Mouse (Mus musculus): ENCODE data around the gene Fndc3b. TPM values are rescaled to one million over a fixed set of nuclear protein-coding genes. Genes with fewer than 3 reads are reported as not detected.

The Fndc3b gene
- polyA plus RNA-seq, 1 experiment from 2014 or later, result 29.0 TPM

DNA sequence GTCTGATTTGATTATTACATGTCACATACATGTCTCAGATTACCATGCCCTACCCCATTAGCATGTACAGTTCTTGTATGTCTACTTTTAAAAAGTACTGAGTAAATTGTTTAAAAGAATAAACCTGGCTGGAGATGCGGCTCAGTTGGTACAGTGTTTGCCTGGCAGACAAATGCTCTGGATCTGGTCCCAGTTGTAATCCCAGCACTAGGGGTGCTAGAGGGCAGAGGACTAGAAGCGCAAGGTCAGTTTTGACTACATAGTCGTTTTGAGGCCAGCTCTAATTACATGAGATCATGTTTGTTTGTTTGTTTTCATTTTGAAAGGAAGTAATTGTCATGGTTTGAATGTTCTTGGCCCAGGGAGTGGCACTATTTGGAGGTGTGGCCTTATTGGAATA, 326.3 kb downstream of the Fndc3b start:
- Histone ChIP-seq H3K4me1 (ENCODE audit: control insufficient read depth in 2 of 2, insufficient read depth in 2 of 2, low read length in 2 of 2) (no peaks in the 10 kb centered on the region), H3K27ac (replicated peaks in 1 of 2; ENCODE audit: control insufficient read depth in 1 of 2, insufficient read depth in 1 of 2, low read depth in 2 of 2, low read length in 2 of 2) (no peak overlapping the region), H3K36me3 (ENCODE audit: control insufficient read depth, insufficient read depth, low read length) (no peaks in the 10 kb centered on the region), H3K4me2 (ENCODE audit: low read length) (no peak overlapping the region), H3K9me3 (ENCODE audit: control insufficient read depth, low read length) (no peaks in the 10 kb centered on the region), H3K9ac (ENCODE audit: low read length) (no peak overlapping the region), H3K27me3 (ENCODE audit: control insufficient read depth, insufficient read depth, low read length) (no peaks in the 10 kb centered on the region), H3K4me3 (ENCODE audit: control insufficient read depth in 1 of 2, insufficient read depth in 1 of 2, low read depth in 1 of 2, low read length in 2 of 2) (no peak overlapping the region)
- no peak for ATAC-seq (ENCODE audit: insufficient number of reproducible peaks, insufficient read depth, low FRiP score, low read depth)
- WGBS, result 62% methylated on average over 3 of the region's 3 CpGs

DNA sequence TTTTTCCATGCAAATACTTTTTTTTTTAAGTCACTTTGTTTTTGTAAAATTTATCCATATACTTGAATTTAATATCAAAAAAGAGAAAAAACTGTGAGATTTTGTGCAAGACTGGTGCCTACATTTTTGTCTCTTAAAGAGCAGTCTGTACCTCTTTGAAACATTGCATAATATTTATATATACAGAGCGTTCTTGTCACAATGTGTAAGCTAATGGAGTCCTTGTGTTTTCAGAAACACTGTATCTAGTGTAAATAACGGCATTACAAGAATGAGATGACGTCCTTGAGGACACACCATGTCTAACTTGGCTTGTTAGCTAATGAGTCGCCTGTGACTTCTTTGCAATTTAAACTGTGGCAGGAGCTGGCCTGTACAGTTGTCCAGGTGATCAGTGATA, 333.2 kb downstream of the Fndc3b start:
- H3K27me3 ChIP-seq (ENCODE audit: control insufficient read depth, insufficient read depth, low read length), result peaks cover 29% of the 10 kb centered on the region
- H3K9ac ChIP-seq (ENCODE audit: low read length), result no peak overlapping the region
- ATAC-seq (ENCODE audit: insufficient number of reproducible peaks, insufficient read depth, low FRiP score, low read depth), result no peak
- H3K4me1 ChIP-seq (ENCODE audit: control insufficient read depth in 2 of 2, insufficient read depth in 2 of 2, low read length in 2 of 2), result no peaks in the 10 kb centered on the region
- H3K27ac ChIP-seq (replicated peaks in 1 of 2; ENCODE audit: control insufficient read depth in 1 of 2, insufficient read depth in 1 of 2, low read depth in 2 of 2, low read length in 2 of 2), result no peak overlapping the region
- H3K9me3 ChIP-seq (ENCODE audit: control insufficient read depth, low read length), result no peaks in the 10 kb centered on the region
- WGBS, result 60% methylated on average over 4 of the region's 4 CpGs
- no peak overlapping the region for H3K4me3 ChIP-seq (ENCODE audit: control insufficient read depth in 1 of 2, insufficient read depth in 1 of 2, low read depth in 1 of 2, low read length in 2 of 2)
- no peaks in the 10 kb centered on the region for H3K36me3 ChIP-seq (ENCODE audit: control insufficient read depth, insufficient read depth, low read length)
- H3K4me2 ChIP-seq (ENCODE audit: low read length), result no peak overlapping the region

DNA sequence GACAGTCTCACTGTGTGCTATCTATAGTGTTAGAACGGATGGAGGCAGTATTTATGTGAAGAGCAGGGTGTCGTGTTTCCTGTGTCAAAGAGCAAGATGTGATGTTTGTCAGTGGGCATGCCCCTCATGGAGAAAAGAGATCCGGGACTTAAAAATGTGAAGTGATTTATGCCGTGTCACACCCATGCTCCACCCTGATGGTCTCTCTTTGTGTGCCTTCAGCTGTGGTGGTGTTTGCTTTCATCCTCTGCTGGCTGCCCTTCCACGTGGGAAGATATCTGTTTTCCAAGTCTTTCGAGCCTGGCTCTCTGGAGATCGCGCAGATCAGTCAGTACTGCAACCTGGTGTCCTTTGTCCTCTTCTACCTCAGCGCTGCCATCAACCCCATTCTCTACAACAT, 336.7 kb downstream of the Fndc3b start:
- H3K4me2 ChIP-seq (ENCODE audit: low read length), result no peak overlapping the region
- ATAC-seq (ENCODE audit: insufficient number of reproducible peaks, insufficient read depth, low FRiP score, low read depth), result no peak
- H3K9ac ChIP-seq (ENCODE audit: low read length), result no peak overlapping the region
- no peaks in the 10 kb centered on the region for H3K36me3 ChIP-seq (ENCODE audit: control insufficient read depth, insufficient read depth, low read length)
- no peak overlapping the region for H3K4me3 ChIP-seq (ENCODE audit: control insufficient read depth in 1 of 2, insufficient read depth in 1 of 2, low read depth in 1 of 2, low read length in 2 of 2)
- WGBS, result 51% methylated on average over 9 of the region's 9 CpGs
- H3K27ac ChIP-seq (replicated peaks in 1 of 2; ENCODE audit: control insufficient read depth in 1 of 2, insufficient read depth in 1 of 2, low read depth in 2 of 2, low read length in 2 of 2), result no peak overlapping the region
- no peaks in the 10 kb centered on the region for H3K9me3 ChIP-seq (ENCODE audit: control insufficient read depth, low read length)
- H3K4me1 ChIP-seq (ENCODE audit: control insufficient read depth in 2 of 2, insufficient read depth in 2 of 2, low read length in 2 of 2), result no peaks in the 10 kb centered on the region; a peak in 2 of 4 replicates
- peaks cover 64% of the 10 kb centered on the region for H3K27me3 ChIP-seq (ENCODE audit: control insufficient read depth, insufficient read depth, low read length)

DNA sequence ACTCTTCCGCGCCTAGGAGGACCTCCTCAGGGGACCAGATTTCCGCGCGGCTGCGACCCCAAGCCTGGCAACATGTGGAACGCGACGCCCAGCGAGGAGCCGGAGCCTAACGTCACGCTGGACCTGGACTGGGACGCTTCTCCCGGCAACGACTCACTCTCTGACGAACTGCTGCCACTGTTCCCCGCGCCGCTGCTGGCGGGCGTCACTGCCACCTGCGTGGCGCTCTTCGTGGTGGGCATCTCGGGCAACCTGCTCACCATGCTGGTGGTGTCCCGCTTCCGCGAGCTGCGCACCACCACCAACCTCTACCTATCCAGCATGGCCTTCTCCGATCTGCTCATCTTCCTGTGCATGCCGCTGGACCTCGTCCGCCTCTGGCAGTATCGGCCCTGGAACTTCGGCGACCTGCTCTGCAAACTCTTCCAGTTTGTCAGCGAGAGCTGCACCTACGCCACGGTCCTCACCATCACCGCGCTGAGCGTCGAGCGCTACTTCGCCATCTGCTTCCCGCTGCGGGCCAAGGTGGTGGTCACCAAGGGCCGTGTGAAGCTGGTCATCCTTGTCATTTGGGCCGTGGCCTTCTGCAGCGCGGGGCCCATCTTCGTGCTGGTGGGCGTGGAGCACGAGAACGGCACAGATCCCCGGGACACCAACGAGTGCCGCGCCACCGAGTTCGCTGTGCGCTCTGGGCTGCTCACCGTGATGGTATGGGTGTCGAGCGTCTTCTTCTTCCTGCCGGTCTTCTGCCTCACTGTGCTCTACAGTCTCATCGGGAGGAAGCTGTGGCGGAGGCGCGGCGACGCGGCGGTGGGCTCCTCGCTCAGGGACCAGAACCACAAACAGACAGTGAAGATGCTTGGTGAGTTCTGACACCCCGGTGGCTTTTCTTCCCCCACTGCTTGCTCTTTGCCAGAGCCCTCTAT, 339.1 kb downstream of the Fndc3b start:
- H3K9ac ChIP-seq (ENCODE audit: low read length), result no peak overlapping the region
- no peaks in the 10 kb centered on the region for H3K36me3 ChIP-seq (ENCODE audit: control insufficient read depth, insufficient read depth, low read length)
- H3K4me1 ChIP-seq (ENCODE audit: control insufficient read depth in 2 of 2, insufficient read depth in 2 of 2, low read length in 2 of 2), result no peaks in the 10 kb centered on the region; a peak in 2 of 4 replicates
- H3K27me3 ChIP-seq (ENCODE audit: control insufficient read depth, insufficient read depth, low read length), result peaks cover 65% of the 10 kb centered on the region
- H3K9me3 ChIP-seq (ENCODE audit: control insufficient read depth, low read length), result no peaks in the 10 kb centered on the region
- WGBS, result 3% methylated on average over 74 of the region's 77 CpGs
- ATAC-seq (ENCODE audit: insufficient number of reproducible peaks, insufficient read depth, low FRiP score, low read depth), result no peak
- peak overlapping the region; percentile 42 for H3K4me2 ChIP-seq (ENCODE audit: low read length)
- H3K27ac ChIP-seq (replicated peaks in 1 of 2; ENCODE audit: control insufficient read depth in 1 of 2, insufficient read depth in 1 of 2, low read depth in 2 of 2, low read length in 2 of 2), result no peak overlapping the region
- H3K4me3 ChIP-seq (ENCODE audit: control insufficient read depth in 1 of 2, insufficient read depth in 1 of 2, low read depth in 1 of 2, low read length in 2 of 2), result peak overlapping the region in 1 of 2 experiments; percentile 19; a peak in 2 of 4 replicates

DNA sequence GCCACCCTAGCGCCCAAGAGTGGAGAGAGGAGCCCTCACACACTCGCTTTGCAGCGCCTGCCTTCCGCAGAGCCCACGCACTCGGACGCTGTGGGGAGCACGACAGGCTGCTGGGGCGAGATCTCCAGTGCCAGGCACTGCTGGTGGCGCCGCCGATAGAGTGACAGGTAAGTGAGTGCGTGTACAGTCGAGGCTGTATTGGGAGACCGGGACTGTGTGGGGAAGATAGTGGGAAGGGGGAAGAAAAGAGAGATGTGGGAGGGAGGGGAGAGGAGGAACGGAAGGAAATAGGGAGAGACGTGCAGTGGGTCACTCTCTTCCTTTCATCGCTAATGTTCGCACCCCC, 339.9 kb downstream of the Fndc3b start, which contains the start of gene Ghsr:
Gene Ghsr (plus strand): TSS at position 76 of the 346 bp plus-strand sequence.
- H3K4me1 ChIP-seq (ENCODE audit: control insufficient read depth in 2 of 2, insufficient read depth in 2 of 2, low read length in 2 of 2), result no peaks in the 10 kb centered on the region; a peak in 2 of 4 replicates
- WGBS, result 2% methylated on average over 19 of the region's 19 CpGs
- H3K4me2 ChIP-seq (ENCODE audit: low read length), result peak within 1 kb of the TSS; percentile 42
- H3K4me3 ChIP-seq (ENCODE audit: control insufficient read depth in 1 of 2, insufficient read depth in 1 of 2, low read depth in 1 of 2, low read length in 2 of 2), result peak within 1 kb of the TSS in 1 of 2 experiments; percentile 19; a peak in 2 of 4 replicates
- no peak for ATAC-seq (ENCODE audit: insufficient number of reproducible peaks, insufficient read depth, low FRiP score, low read depth)
- no peaks in the 10 kb centered on the region for H3K9me3 ChIP-seq (ENCODE audit: control insufficient read depth, low read length)
- no peak within 1 kb of the TSS for H3K9ac ChIP-seq (ENCODE audit: low read length)
- peaks cover 61% of the 10 kb centered on the region for H3K27me3 ChIP-seq (ENCODE audit: control insufficient read depth, insufficient read depth, low read length)
- no peaks in the 10 kb centered on the region for H3K36me3 ChIP-seq (ENCODE audit: control insufficient read depth, insufficient read depth, low read length)
- no peak within 1 kb of the TSS for H3K27ac ChIP-seq (replicated peaks in 1 of 2; ENCODE audit: control insufficient read depth in 1 of 2, insufficient read depth in 1 of 2, low read depth in 2 of 2, low read length in 2 of 2)

DNA sequence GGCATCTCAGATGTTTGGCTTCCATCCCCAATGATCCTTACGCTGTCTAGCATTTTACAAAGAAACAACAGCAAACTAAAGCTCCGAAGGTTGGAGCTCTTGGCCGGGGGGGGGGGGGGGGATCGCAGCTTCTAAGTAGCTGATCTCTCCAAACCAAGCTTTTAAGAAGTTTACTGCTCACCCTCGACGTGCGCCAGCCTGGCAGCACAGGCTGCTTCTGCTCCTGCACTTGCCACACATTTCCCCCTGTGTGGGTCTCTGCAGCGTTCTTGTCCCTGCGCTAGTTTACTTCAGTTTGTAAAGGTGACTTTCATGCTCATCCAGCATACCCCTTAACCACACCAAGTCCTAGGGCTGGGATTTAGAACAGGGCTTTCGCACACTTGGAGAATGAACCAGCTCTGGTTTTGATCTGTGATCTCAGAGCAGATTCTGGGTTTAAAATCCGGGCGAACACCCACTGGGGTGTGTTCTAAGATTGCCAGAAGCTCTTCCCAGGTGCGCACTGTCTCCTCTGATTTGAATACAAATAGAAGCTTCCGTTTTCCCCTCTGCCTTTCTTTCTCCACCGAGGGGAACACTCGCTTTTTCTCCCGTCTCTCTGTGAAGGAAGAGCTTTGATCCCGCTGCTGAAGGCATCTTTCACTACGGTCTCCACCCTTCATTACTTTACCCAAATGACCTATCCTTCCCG, 340.4 kb downstream of the Fndc3b start:
- no peaks in the 10 kb centered on the region for H3K36me3 ChIP-seq (ENCODE audit: control insufficient read depth, insufficient read depth, low read length)
- H3K4me2 ChIP-seq (ENCODE audit: low read length), result no peak overlapping the region
- no peaks in the 10 kb centered on the region for H3K9me3 ChIP-seq (ENCODE audit: control insufficient read depth, low read length)
- H3K27me3 ChIP-seq (ENCODE audit: control insufficient read depth, insufficient read depth, low read length), result peaks cover 59% of the 10 kb centered on the region
- H3K27ac ChIP-seq (replicated peaks in 1 of 2; ENCODE audit: control insufficient read depth in 1 of 2, insufficient read depth in 1 of 2, low read depth in 2 of 2, low read length in 2 of 2), result no peak overlapping the region
- WGBS, result 5% methylated on average over 20 of the region's 20 CpGs
- no peak for ATAC-seq (ENCODE audit: insufficient number of reproducible peaks, insufficient read depth, low FRiP score, low read depth)
- H3K4me3 ChIP-seq (ENCODE audit: control insufficient read depth in 1 of 2, insufficient read depth in 1 of 2, low read depth in 1 of 2, low read length in 2 of 2), result no peak overlapping the region
- H3K4me1 ChIP-seq (ENCODE audit: control insufficient read depth in 2 of 2, insufficient read depth in 2 of 2, low read length in 2 of 2), result no peaks in the 10 kb centered on the region; a peak in 2 of 4 replicates
- H3K9ac ChIP-seq (ENCODE audit: low read length), result no peak overlapping the region

DNA sequence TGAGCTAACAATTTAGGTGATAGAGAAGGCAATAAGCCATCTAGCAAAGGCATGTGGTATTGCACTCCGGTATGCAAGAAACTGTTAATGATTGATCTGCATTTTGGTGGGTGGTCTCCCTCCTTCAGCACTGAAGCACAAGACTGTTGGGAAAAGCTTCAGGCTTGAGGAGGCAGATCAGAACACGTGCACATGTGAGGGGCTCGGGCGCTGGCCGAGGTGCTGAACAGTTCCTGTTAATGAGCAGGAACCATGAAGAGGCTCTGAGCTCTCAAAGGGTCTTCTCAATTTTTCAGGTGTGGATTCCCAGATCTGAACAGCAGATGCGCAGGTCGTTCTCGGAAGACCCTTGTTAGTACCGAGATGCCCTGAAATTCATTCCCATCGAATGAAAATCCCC, 341.0 kb downstream of the Fndc3b start:
- 4% methylated on average over 10 of the region's 10 CpGs for WGBS

More for the DNA sequence above, 341.0 kb downstream of the Fndc3b start:
- Histone ChIP-seq H3K4me1 (ENCODE audit: control insufficient read depth in 2 of 2, insufficient read depth in 2 of 2, low read length in 2 of 2) (no peaks in the 10 kb centered on the region; a peak in 2 of 4 replicates), H3K27ac (replicated peaks in 1 of 2; ENCODE audit: control insufficient read depth in 1 of 2, insufficient read depth in 1 of 2, low read depth in 2 of 2, low read length in 2 of 2) (no peak overlapping the region), H3K27me3 (ENCODE audit: control insufficient read depth, insufficient read depth, low read length) (peaks cover 58% of the 10 kb centered on the region), H3K4me3 (ENCODE audit: control insufficient read depth in 1 of 2, insufficient read depth in 1 of 2, low read depth in 1 of 2, low read length in 2 of 2) (no peak overlapping the region), H3K9me3 (ENCODE audit: control insufficient read depth, low read length) (no peaks in the 10 kb centered on the region), H3K9ac (ENCODE audit: low read length) (no peak overlapping the region), H3K36me3 (ENCODE audit: control insufficient read depth, insufficient read depth, low read length) (no peaks in the 10 kb centered on the region), H3K4me2 (ENCODE audit: low read length) (no peak overlapping the region)
- ATAC-seq (ENCODE audit: insufficient number of reproducible peaks, insufficient read depth, low FRiP score, low read depth), result no peak
